Mouse (Mus musculus) spleen, adult 2 months (tissue): ENCODE data around the gene Maml1.

Source experiments
- CTCF ChIP-seq: fragments of 200-500 bp; IDR thresholded peaks from 2 replicates; pipeline ENCODE4 v1.5.1; 2011; ENCODE audit warnings: mild to moderate bottlenecking, inconsistent platforms; ENCODE audit not compliant: insufficient read depth, insufficient read length, insufficient replicate concordance; ENCODE audit errors: extremely low read depth
- POLR2A ChIP-seq: fragments of 200-500 bp; IDR thresholded peaks from 2 replicates; pipeline ENCODE4 v1.6.1; 2011; ENCODE audit warnings: low read depth, low read length, inconsistent platforms

DNA sequence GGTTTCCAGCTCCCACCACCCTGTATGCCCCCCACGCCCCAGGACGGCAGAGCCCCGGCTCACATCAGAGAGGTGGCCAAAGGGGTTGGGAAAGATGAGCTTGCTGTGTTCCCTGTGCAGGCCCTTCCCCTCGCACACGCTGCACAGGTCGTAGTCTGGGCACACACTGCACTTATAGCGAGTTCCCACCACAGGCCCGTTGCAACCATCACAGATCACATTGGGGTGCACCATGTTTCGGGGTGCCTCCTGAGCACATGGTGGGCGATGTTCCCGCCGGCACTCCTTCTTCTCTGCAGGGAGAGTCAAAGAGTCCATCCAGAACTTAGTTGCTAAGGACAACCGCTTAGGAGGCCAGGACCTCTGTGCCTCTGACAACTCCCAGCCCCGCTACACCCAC is 84.8 kb downstream of the Maml1 start:
- no peak for TF ChIP-seq CTCF
- TF ChIP-seq POLR2A = no peak
